Mouse (Mus musculus) cerebellum, postnatal 10 days (tissue): Measurements from ENCODE around the gene Stra8.

Experiments used
- DNase-seq, 2 experiments: peaks; one replicate each; pipeline ENCODE4 v3.0.0; 2021; ENCODE audit warnings: mixed read lengths in 2 of 2

Gene Stra8

DNA sequence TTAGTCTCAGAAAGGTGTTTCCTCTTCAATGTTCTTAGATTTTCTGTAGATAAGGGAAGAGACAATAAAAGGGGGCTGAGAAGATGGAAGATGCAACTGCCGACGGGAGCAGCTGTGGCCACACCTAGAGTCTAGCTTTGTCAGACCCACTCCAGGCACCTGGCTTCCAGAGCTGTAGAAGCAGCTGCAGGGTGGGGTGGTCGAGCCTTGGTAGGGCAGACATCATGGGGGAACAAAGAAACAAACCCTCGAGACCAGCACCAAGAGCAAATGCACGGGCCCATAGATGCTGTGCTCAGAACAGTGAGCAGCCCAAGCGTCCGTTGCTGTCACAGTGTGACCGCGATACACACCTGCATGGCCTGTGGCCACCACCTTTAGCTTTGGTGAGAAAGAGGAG lies 22.5 kb downstream of the Stra8 start:
- DNase-seq: no peak

GRCm38 (mm10) chr6:34943499-34943898 lies 23.5 kb downstream of the Stra8 start:
- DNase-seq: no peak

- no peak for DNase-seq
Observed at GRCm38 (mm10) chr6:34946486-34947079, 26.6 kb downstream of the Stra8 start.

GRCm38 (mm10) chr6:34948461-34948860 lies 28.5 kb downstream of the Stra8 start:
- DNase-seq: peak; percentile 27 to 47

GRCm38 (mm10) chr6:34951518-34951917 lies 31.6 kb downstream of the Stra8 start:
- no peak for DNase-seq

DNA sequence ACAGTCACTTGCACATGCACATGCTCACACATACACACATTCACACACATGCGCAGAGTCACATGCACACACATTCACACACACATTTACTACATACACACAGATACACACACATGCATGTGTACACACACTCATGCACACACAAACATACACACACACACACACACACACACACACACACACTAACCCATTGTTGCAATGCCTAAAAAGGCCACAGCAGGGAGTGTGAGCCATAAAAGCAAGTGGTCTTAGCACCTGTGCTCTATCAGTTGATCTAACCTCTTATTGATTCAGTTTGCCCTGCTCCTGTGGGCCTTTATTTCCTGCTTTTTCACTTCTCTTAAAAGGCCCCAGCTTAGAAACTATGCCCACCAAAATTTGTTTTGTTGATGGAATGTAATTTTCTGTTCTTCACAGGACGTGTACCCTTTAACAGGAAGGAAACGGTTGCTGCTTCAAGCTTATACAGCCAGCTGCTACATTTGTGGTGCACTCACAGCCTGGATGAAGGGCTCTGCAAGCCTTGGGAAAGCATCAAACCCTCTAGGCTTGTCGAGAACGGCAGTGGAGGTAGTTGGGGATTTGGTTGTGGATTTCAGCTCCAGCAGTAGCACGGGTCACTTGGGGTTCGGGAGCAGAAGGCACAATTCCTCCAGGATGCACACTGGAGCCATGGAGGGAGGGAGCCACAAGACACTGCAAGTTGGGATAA lies 32.1 kb downstream of the Stra8 start:
- no peak for DNase-seq

DNA sequence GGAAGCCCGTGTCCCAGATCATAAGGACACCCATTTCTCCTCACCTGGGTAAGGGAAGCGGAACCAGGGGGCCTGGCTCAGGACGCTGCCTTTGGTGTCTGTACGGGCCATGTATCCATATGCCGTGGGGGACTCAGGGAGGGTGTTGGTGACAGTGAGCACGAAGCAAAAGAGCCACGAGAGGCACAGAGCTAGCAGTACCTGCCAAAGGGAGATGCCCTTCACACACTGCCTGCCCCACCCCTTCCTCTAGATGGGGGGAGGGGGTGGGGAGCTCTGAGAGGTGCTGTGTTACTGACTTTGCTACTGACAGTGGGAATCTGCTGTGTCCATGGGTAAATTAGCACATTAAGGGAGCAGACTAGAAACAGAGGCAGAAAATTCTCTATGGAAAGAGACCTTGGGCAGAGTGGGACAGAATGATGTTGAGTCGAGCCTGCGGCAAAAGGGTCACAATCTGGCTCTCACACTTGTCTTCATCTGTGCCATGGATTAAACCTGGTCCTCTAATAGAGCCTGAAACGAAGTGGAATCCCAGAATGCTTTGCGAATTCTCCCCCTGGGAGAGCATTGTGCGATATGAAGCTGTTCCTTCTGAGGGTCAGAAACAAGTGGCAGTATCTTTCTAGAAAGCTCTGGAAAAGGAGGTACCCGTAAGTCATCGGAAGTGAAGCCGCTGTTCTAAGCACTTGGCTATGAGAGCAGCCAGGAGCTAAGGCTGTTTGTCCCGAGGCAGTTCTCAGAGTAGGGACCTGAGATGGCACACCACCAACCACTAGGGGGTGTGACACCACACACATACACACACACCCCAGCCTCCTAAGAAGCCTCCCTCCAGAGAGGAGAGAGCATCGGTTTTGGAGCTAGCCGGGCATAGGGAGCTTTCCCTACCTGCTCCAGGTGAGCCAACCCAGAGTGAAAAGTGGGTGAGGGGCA lies 35.2 kb downstream of the Stra8 start:
- DNase-seq: peak; percentile 19 to 34

DNA sequence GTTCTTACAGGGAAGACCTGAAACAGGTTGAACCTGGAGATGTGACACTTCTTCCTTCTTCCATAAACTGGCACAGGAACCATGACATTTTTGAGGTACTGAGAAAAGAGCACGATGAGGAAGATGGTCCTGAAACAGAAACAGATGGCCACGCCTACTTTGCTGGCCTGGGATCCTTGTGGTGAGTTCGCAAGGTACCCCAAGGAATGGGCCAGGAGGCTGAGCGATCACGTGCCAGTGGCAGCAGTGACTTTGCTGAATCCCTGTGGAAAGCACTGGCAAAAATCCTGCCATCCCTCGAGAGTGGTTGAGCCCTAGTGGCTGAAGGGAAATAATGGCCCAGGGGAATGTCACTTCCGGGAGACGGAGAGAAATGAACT lies 35.9 kb downstream of the Stra8 start:
- no peak for DNase-seq

DNA sequence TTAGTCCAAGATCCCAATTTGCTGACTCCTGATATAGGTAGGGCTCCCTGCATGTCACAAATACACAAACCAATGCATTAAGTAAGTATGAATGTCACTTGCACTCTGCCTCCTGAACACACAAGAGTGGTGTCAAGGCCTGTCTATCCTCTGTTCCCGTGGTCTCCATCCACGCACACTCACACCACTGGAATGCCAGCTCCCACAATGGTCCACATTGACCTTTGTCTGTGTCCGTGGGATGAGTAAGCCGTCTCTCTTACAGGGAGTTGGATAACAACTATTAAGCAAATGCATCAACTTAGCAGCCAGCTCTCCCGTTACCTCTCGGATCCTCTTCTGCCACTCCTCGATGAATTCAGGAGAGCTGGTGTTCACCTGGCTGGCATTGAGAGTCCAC lies 39.2 kb downstream of the Stra8 start:
- DNase-seq: no peak

DNA sequence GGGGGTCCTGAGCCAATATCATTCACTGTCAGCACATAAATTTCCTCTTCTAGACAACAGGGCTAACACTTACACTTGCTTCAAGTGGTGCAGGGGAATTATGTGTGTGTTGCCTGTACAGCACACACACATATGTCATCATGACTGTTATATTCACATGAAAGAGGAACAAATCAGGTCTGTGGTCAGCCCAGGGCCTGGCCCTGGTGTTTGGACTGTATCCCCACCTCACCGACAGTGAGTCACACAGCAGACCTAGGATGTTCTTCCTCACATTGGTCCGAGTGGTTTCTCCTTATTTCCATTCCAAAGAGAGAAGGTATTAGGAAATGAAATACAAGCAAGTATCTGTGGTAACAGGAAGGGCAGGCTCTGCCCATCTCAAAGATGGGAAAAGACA lies 44.6 kb downstream of the Stra8 start:
- DNase-seq: no peak

DNA sequence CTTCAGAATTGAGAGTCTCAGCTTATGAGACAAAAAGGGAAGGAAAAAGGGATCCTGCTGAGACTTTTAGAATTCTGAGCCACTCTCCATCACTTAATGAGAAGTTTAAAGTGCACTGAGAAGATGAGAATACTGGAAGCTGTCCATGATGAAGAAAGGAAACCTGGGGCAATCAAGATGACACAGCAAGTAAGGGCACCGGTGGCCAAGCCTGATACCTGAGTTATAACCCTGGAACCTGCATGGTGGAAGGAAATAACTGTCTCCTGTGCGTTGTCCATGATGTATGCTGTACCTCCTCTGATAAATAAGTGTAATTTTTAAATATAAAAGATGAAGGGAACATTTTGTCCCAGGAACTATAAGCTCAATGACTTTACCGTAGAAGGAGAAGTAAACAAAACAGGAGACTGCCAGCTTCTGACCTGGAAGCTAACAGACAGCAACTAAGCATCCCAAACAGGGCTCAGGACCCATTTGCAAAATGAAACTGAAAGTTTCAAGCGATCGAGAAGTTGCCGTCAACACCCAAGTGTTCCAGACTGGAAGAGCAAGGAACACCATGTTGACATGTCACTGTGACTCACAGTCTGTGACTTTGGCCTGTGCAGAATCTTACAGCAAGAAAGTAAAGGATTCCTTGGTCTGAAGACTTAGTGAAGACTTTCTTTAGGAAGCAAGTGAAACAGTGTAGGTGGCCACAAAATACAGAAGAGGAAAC lies 46.0 kb downstream of the Stra8 start:
- no peak for DNase-seq

- no peak for DNase-seq
Observed at GRCm38 (mm10) chr6:34971181-34971580, 51.2 kb downstream of the Stra8 start.

GRCm38 (mm10) chr6:34979291-34979690 lies 59.3 kb downstream of the Stra8 start:
- DNase-seq: no peak

DNA sequence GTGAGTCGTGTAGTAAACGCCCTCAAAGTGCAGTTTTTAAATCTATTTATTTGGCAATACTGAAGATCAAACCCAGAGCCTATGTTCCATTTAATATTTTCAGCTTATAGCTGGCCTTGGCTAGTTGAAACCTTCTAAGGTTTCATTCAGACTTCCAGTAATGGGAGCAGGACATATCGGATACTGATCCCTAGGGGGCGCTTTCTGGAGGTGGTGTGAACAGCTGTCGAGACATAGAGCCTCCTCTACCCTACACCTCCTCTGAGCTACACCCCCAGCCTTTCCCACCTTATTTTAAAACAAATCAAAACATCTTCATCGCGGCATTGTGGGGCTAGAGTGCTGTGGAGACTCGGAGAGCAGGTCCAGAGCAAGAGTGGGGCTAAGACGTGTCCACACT lies 60.7 kb downstream of the Stra8 start:
- no peak for DNase-seq

DNA sequence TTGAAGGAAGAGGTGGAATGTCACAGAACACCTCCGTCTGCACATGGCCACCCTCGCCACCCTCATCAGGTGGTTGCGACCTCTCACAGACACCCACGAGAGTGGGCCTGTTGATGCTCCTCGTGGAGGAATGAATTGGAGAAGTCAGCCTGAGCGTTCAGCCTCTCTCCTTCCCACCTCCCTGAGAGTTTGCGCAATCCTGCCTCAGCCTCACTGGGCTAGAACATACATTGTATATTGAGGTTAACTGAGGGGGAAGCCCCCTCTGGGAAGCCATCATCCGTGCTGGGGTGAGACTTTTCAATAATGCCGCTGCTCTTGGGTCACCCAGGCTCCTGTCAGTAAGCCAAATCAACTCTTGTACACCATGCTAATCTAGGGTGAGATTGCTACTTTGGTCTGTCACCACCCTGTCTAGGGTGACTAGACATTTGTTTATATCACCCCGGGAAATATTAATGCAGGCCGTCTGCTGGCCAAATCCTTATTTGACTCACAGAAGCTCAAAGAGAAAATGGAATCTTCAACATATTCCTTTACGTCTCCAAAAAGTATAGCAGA lies 67.2 kb downstream of the Stra8 start:
- no peak for DNase-seq

DNA sequence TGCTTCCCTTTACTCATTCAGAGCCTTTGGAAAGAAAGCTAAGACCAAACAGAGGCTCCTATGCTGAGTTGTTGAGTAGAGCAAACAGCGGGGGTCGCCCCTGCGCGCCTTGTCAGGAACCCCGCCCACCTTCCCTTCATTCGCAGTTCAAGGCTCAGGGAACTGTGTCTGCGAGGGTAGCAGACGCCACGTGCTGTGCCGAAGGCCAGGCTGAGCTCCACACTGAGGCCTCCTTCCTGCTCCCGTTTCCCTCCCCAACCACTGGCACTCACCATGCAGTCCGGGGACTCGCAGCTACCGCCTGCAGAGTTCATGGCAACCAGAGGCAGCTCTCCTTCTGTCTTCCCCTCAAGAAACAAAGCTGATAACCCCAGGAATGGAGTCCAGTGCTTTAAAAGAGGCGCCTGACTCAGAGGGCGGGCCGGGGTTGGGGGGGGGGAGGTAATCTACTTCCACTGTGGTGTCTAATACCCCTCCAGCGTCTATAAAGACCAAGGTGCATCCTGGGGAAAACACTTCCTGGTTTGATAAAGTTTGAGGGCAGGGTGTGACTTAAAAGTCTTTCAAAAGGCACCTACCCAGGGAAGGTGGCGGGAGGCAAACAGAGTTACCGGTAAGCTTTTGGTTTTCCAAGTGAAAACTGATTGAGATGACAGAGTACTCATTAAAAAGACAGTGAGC lies 68.3 kb downstream of the Stra8 start, which contains the start of gene Slc23a4:
Gene Slc23a4 (minus strand): TSS at position 324 of the 681 bp plus-strand sequence.
- peak in 1 of 2 experiments; percentile 24 for DNase-seq
